Mouse (Mus musculus) kidney, adult 2 months (tissue): ENCODE measurements around the gene Cyp11a1. TPM values are rescaled to one million over a fixed set of nuclear protein-coding genes. Genes with fewer than 3 reads are reported as not detected.

ENCODE experiments used
- DNase-seq: peaks from one replicate; pipeline ENCODE4 v3.0.0; 2021
- H3K27ac ChIP-seq: fragments of 200-500 bp; 2 replicates; pipeline ENCODE4 v1.5.1; 2012; ENCODE audit warnings: low read depth, low read length, control low read depth, inconsistent platforms; ENCODE audit not compliant: insufficient read depth
- H3K27me3 ChIP-seq: fragments of 200-500 bp; replicated peaks from 2 replicates; pipeline ENCODE4 v1.6.1; 2012; ENCODE audit warnings: mild to moderate bottlenecking, moderate library complexity, low read length, inconsistent platforms; ENCODE audit not compliant: control insufficient read depth, insufficient read depth
- H3K36me3 ChIP-seq: fragments of 200-500 bp; 2 replicates; pipeline ENCODE4 v1.6.1; 2012; ENCODE audit warnings: mild to moderate bottlenecking, moderate library complexity, low read length, inconsistent platforms; ENCODE audit not compliant: control insufficient read depth, insufficient read depth
- H3K4me1 ChIP-seq: fragments of 200-500 bp; 2 replicates; pipeline ENCODE4 v1.6.1; 2011; ENCODE audit warnings: low read length; ENCODE audit not compliant: control insufficient read depth, insufficient read depth
- H3K4me3 ChIP-seq: fragments of 200-500 bp; 2 replicates; pipeline ENCODE4 v1.5.1; 2011; ENCODE audit warnings: mild to moderate bottlenecking, low read depth, low read length, control low read depth; ENCODE audit not compliant: insufficient read depth
- CTCF ChIP-seq: fragments of 200-500 bp; conservative IDR thresholded peaks from 2 replicates; pipeline ENCODE4 v1.5.1; 2011; ENCODE audit warnings: low read depth, mild to moderate bottlenecking, control low read depth, low read length, moderate library complexity, mixed read lengths; ENCODE audit not compliant: insufficient read depth, insufficient read length
- POLR2A ChIP-seq: fragments of 200-500 bp; IDR thresholded peaks from one replicate; pipeline ENCODE4 v1.6.1; 2011; ENCODE audit warnings: low read depth, low read length, control low read depth
- WGBS: fragments of 180-500 bp; shearing (Covaris S2); methylation state at CpG from one replicate; pipeline ENCODE4 v1.1.7; 2018; 5-methylcytosine and 5-hydroxymethylcytosine counted together
- polyA plus RNA-seq: library from polyadenylated mRNA; depleted of rRNA; stranded (reverse); fragments of >200 nt; gene quantifications from 2 replicates; pipeline ENCODE4 v1.2.3, GENCODE M21; 2012

Cyp11a1 gene
- polyA plus RNA-seq, 1 experiment: 0.16 TPM

GRCm38 (mm10) chr9:57986293-57986692 is 19.9 kb upstream of the Cyp11a1 start:
- Histone ChIP-seq H3K27me3 (no peaks in the 10 kb centered on the region), H3K27ac (no peak overlapping the region), H3K4me1 (no peaks in the 10 kb centered on the region), H3K4me3 (no peak overlapping the region), H3K36me3 (no peaks in the 10 kb centered on the region)
- no peak for TF ChIP-seq POLR2A
- no peak for TF ChIP-seq CTCF
- 87% methylated on average over 7 of the region's 7 CpGs for WGBS
- DNase-seq: no peak

GRCm38 (mm10) chr9:57988098-57988497 is 18.1 kb upstream of the Cyp11a1 start:
- Histone ChIP-seq H3K4me3 (no peak overlapping the region), H3K4me1 (no peaks in the 10 kb centered on the region), H3K36me3 (no peaks in the 10 kb centered on the region), H3K27ac (no peak overlapping the region), H3K27me3 (no peaks in the 10 kb centered on the region)
- 74% methylated on average over 2 of the region's 2 CpGs for WGBS
- TF ChIP-seq POLR2A: no peak
- DNase-seq: no peak

- Histone ChIP-seq H3K4me1 (no peaks in the 10 kb centered on the region), H3K27me3 (no peaks in the 10 kb centered on the region), H3K36me3 (no peaks in the 10 kb centered on the region), H3K4me3 (no peak overlapping the region), H3K27ac (no peak overlapping the region)
- no peak for DNase-seq
- WGBS: 81% methylated on average over 6 of the region's 6 CpGs
- no peak for TF ChIP-seq CTCF
- no peak for TF ChIP-seq POLR2A
These were observed 16.9 kb upstream of the Cyp11a1 start for GRCm38 (mm10) chr9:57989309-57989708.

GRCm38 (mm10) chr9:57990438-57991110 is 15.6 kb upstream of the Cyp11a1 start:
- Histone ChIP-seq H3K27me3 (no peaks in the 10 kb centered on the region), H3K4me3 (no peak overlapping the region), H3K36me3 (no peaks in the 10 kb centered on the region), H3K4me1 (no peaks in the 10 kb centered on the region), H3K27ac (no peak overlapping the region)
- 37% methylated on average over 10 of the region's 10 CpGs for WGBS
- peak; percentile 35 for DNase-seq
- TF ChIP-seq CTCF (peak; percentile 62), POLR2A (no peak)

GRCm38 (mm10) chr9:57992060-57992459 is 14.2 kb upstream of the Cyp11a1 start:
- no peaks in the 10 kb centered on the region for H3K27me3 ChIP-seq
- H3K4me3 ChIP-seq: no peak overlapping the region
- H3K36me3 ChIP-seq: no peaks in the 10 kb centered on the region
- H3K4me1 ChIP-seq: no peaks in the 10 kb centered on the region
- DNase-seq: no peak
- TF ChIP-seq POLR2A: no peak
- no peak for TF ChIP-seq CTCF
- no peak overlapping the region for H3K27ac ChIP-seq
- WGBS: 96% methylated on average over 3 of the region's 3 CpGs

- DNase-seq: no peak
- H3K4me1 ChIP-seq: 0 out of 2 replicates have a peak, but pooled peaks cover under 1% of the 10 kb centered on the region
- H3K27me3 ChIP-seq: no peaks in the 10 kb centered on the region
- H3K4me3 ChIP-seq: no peak overlapping the region
- no peak overlapping the region for H3K27ac ChIP-seq
- WGBS: 68% methylated on average over 8 of the region's 8 CpGs
- TF ChIP-seq POLR2A (no peak), CTCF (no peak)
- no peaks in the 10 kb centered on the region for H3K36me3 ChIP-seq
These were observed 13.2 kb upstream of the Cyp11a1 start for GRCm38 (mm10) chr9:57992781-57993591.

- WGBS: 54% methylated on average over 4 of the region's 4 CpGs
- Histone ChIP-seq H3K27ac (no peak overlapping the region), H3K4me3 (no peak overlapping the region), H3K4me1 (0 out of 2 replicates have a peak, but pooled peaks cover 3% of the 10 kb centered on the region), H3K27me3 (no peaks in the 10 kb centered on the region), H3K36me3 (no peaks in the 10 kb centered on the region)
- DNase-seq: no peak
- no peak for TF ChIP-seq POLR2A
- peak; percentile 39 for TF ChIP-seq CTCF
These were observed 10.9 kb upstream of the Cyp11a1 start for GRCm38 (mm10) chr9:57995282-57995681.
